Mouse (Mus musculus) neural tube, embryonic 13.5 days (tissue): ENCODE results near the gene Cep170. TPM values are rescaled to one million over a fixed set of nuclear protein-coding genes. Genes with fewer than 3 reads are reported as not detected.

Experiments
- ATAC-seq: fragments of 200-750 bp; cut with Nextera tagmentation; 2 replicates; pipeline ENCODE4 v1.8.0; 2017; ENCODE audit warnings: low read depth, mild to moderate bottlenecking, moderate TSS enrichment, moderate library complexity
- H3K27ac ChIP-seq: fragments of 300-500 bp; sonication (generic); replicated peaks from 2 replicates; pipeline ENCODE4 v1.5.1; 2015; ENCODE audit warnings: moderate library complexity, mild to moderate bottlenecking, inconsistent platforms
- H3K27me3 ChIP-seq: fragments of 300-500 bp; sonication (generic); 2 replicates; pipeline ENCODE4 v1.6.1; 2015; ENCODE audit warnings: mild to moderate bottlenecking, inconsistent platforms
- H3K36me3 ChIP-seq: fragments of 300-500 bp; sonication (generic); 2 replicates; pipeline ENCODE4 v1.6.1; 2015; ENCODE audit warnings: mild to moderate bottlenecking, inconsistent platforms
- H3K4me1 ChIP-seq: fragments of 300-500 bp; sonication (generic); replicated peaks from 2 replicates; pipeline ENCODE4 v1.6.1; 2015; ENCODE audit warnings: inconsistent platforms
- H3K4me2 ChIP-seq: fragments of 300-500 bp; sonication (generic); 2 replicates; pipeline ENCODE4 v1.6.1; 2015; ENCODE audit warnings: inconsistent platforms, mild to moderate bottlenecking, moderate library complexity
- H3K4me3 ChIP-seq: fragments of 300-500 bp; sonication (generic); 2 replicates; pipeline ENCODE4 v1.5.1; 2015; ENCODE audit warnings: mild to moderate bottlenecking, inconsistent platforms
- H3K9ac ChIP-seq: fragments of 300-500 bp; sonication (generic); 2 replicates; pipeline ENCODE4 v1.6.1; 2015; ENCODE audit warnings: moderate library complexity, mild to moderate bottlenecking, inconsistent platforms
- H3K9me3 ChIP-seq: fragments of 300-500 bp; sonication (generic); 2 replicates; pipeline ENCODE4 v1.6.1; 2016; ENCODE audit warnings: inconsistent platforms
- WGBS: fragments of 180-500 bp; shearing (Covaris S2); methylation state at CpG from one replicate; pipeline ENCODE4 v1.1.7; 2015; 5-methylcytosine and 5-hydroxymethylcytosine counted together
- polyA plus RNA-seq: library from polyadenylated mRNA; unstranded; fragments of >200 nt; fragmentation: Nextera tagmentation; extraction: Ambion mirVana; gene quantifications from 2 replicates; pipeline ENCODE4 v1.2.1, GENCODE M21; 2015

Gene Cep170
- polyA plus RNA-seq, 1 experiment from 2014 or later = 97.8 TPM

DNA sequence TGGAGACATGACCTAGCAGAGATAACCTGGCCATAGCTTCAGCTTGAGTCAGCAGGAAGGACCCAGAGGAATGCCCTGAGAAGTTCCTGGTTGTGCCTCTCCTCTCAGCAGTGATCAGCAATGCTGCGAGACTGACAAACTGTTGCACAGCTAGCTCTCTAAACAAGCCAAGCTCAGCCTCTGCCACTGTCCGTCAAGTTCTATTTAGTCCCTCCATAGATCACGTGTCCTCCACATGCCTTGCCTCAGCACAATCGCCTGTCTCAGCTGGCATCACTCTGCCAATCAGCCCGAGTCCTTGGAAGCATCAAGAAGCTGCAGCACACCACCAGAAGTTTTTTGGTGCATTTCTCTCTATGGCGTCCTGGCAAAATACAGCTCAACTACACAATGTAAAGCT, 21.0 kb upstream of the Cep170 start:
- Histone ChIP-seq H3K9ac (no peak overlapping the region), H3K4me1 (peaks cover 8% of the 10 kb centered on the region), H3K4me2 (peak overlapping the region; percentile 66), H3K27ac (no peak overlapping the region), H3K36me3 (no peaks in the 10 kb centered on the region), H3K27me3 (peaks cover 13% of the 10 kb centered on the region), H3K9me3 (no peaks in the 10 kb centered on the region), H3K4me3 (peak overlapping the region; percentile 37; the same call in 1 of the 2 replicates)
- no peak for ATAC-seq
- 58% methylated on average over 6 of the region's 6 CpGs for WGBS

DNA sequence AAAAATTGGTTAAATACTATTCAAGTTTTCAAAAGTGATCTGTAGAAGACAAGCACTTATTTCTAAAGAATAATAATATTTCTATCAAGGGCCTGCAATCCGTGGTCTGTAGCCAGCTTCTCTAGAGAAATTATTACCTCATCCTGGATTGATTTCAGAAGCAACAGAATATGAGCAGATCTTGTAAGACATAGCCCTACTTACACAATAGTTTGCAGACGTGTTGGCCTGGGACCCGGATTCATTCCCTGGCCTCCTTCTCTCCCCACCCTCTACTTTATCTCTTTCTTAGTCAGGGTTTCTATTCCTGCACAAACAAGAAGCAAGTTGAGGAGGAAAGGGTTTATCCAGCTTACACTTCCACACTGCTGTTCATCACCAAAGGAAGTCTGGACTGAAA, 20.1 kb upstream of the Cep170 start:
- Histone ChIP-seq H3K4me2 (no peak overlapping the region), H3K9ac (no peak overlapping the region), H3K9me3 (no peaks in the 10 kb centered on the region), H3K27ac (no peak overlapping the region), H3K36me3 (0 out of 2 replicates have a peak, but pooled peaks cover 3% of the 10 kb centered on the region), H3K4me3 (no peak overlapping the region), H3K27me3 (peaks cover 13% of the 10 kb centered on the region), H3K4me1 (peaks cover 8% of the 10 kb centered on the region)
- no peak for ATAC-seq
- 92% methylated on average over 3 of the region's 3 CpGs for WGBS

DNA sequence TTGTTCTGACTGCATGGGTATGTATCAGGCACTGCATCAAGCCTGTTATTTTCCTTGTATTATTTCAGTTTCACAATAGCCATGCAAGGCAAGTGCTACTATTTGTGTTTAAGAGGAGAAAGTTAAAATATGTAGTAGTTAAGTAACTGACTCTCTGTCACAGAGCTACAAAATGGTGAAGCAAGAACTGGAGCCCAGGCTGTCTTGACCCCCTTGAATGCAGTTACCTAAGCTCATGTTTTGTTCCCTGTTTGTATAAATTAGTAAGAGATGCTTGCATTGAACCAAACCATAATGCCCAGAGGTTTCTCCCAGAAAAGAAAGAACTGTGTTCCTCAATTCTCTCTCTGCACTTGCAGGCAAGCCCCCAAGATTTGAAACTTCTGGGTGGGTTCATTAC, 19.4 kb upstream of the Cep170 start:
- Histone ChIP-seq H3K4me1 (peaks cover 8% of the 10 kb centered on the region), H3K36me3 (0 out of 2 replicates have a peak, but pooled peaks cover 3% of the 10 kb centered on the region), H3K27me3 (peaks cover 13% of the 10 kb centered on the region), H3K4me3 (no peak overlapping the region), H3K9me3 (no peaks in the 10 kb centered on the region), H3K27ac (no peak overlapping the region), H3K4me2 (no peak overlapping the region), H3K9ac (no peak overlapping the region)
- no peak for ATAC-seq

DNA sequence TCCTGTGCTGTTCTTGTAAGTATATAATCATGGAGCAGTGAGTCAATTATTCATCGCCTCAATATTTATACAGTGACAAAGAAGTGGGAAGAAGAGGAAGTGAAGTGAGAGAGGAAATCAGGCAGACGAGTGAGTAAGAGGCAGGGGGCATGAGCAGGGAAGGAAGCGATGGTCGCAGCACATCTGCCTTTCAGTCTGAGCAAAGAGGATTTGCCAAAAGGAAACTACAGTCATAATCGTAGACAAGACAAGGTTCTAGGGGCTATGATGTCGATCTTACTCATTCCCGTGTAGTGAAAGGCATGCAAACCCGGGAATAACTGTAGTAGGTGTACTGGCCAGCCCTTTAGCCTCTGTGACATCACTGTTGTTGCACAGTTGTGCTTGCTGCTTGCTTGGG, 18.7 kb upstream of the Cep170 start:
- Histone ChIP-seq H3K36me3 (0 out of 2 replicates have a peak, but pooled peaks cover 3% of the 10 kb centered on the region), H3K9ac (no peak overlapping the region), H3K4me1 (peaks cover 8% of the 10 kb centered on the region), H3K9me3 (no peaks in the 10 kb centered on the region), H3K4me3 (no peak overlapping the region), H3K27ac (no peak overlapping the region), H3K4me2 (no peak overlapping the region), H3K27me3 (peaks cover 13% of the 10 kb centered on the region)
- WGBS = 80% methylated on average over 8 of the region's 8 CpGs
- ATAC-seq = no peak

DNA sequence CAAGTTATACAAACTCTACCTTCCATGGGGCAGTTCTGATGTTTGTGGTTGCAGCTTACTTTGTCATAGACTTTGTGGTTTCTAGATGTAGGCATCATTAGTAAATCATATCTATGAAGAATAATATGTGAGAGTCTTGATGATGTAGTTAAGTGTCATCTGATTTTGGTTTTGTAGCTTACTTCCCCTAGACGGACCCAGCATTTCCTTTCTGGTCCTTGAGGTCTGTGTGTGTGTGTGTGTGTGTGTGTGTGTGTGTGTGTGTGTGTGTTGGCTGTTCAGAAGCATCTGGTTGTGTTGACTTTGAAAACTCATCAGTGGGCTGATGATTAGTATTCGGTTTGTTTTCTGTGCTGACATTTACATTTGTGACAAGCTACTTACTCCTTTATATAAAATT, 18.2 kb upstream of the Cep170 start:
- 88% methylated on average over 2 of the region's 2 CpGs for WGBS
- Histone ChIP-seq H3K4me3 (no peak overlapping the region), H3K27ac (no peak overlapping the region), H3K9me3 (no peaks in the 10 kb centered on the region), H3K4me1 (peaks cover 8% of the 10 kb centered on the region), H3K27me3 (peaks cover 13% of the 10 kb centered on the region), H3K9ac (no peak overlapping the region), H3K36me3 (0 out of 2 replicates have a peak, but pooled peaks cover 3% of the 10 kb centered on the region), H3K4me2 (no peak overlapping the region)
- no peak for ATAC-seq

DNA sequence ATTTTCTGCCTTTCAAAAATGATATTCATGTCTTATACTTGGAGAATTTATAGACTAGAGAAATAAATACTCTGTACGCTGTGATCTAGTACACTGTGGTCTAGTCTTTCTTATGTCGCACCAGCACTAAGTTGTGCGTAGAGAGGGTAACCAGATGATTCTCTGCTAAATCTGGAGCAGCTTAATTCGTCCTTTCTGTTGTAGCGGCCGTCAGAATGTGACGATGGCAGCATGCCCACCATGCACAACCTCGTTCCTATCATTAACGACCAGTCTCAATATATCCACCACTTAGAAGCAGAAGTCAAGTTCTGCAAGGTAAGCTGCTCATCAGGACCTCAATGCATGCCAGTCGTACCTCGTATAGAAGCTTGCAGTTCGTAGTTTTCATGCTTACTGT, 14.8 kb upstream of the Cep170 start:
- Histone ChIP-seq H3K9ac (no peak overlapping the region), H3K9me3 (no peaks in the 10 kb centered on the region), H3K4me2 (no peak overlapping the region), H3K4me1 (no peaks in the 10 kb centered on the region), H3K27me3 (no peaks in the 10 kb centered on the region), H3K27ac (no peak overlapping the region), H3K36me3 (0 out of 2 replicates have a peak, but pooled peaks cover 8% of the 10 kb centered on the region), H3K4me3 (no peak overlapping the region)
- WGBS = 94% methylated on average over 12 of the region's 12 CpGs
- no peak for ATAC-seq

DNA sequence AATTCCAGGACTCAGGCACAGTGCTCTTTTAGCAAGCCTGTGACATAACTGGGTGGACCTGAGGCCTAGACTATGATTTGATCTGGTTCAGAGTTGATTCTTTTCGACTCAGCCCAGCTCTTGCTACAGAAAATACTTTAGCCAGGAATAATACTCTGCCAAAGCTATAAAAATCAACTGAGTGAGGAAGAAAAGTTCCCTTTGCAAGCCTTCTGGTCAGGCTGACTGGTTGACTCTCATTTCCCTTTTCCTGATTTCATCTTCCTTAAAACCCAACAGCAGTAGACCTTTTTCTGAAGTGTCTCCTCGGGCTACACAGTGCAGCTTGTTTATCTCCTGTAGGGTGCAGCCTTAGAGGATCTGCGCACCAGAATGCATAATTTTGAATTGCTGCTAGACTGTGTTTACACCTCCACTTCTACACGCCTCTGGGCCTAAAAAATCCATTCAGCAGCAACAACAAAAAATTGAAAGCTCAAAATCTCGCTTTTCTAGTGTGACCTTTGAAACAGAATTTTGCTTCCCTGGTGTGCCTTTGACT, 14.1 kb upstream of the Cep170 start:
- H3K4me2 ChIP-seq = no peak overlapping the region
- no peak overlapping the region for H3K27ac ChIP-seq
- ATAC-seq = no peak
- WGBS = 81% methylated on average over 5 of the region's 5 CpGs
- no peak overlapping the region for H3K4me3 ChIP-seq
- no peaks in the 10 kb centered on the region for H3K9me3 ChIP-seq
- H3K36me3 ChIP-seq = 0 out of 2 replicates have a peak, but pooled peaks cover 8% of the 10 kb centered on the region
- H3K4me1 ChIP-seq = no peaks in the 10 kb centered on the region
- H3K27me3 ChIP-seq = no peaks in the 10 kb centered on the region
- H3K9ac ChIP-seq = no peak overlapping the region

DNA sequence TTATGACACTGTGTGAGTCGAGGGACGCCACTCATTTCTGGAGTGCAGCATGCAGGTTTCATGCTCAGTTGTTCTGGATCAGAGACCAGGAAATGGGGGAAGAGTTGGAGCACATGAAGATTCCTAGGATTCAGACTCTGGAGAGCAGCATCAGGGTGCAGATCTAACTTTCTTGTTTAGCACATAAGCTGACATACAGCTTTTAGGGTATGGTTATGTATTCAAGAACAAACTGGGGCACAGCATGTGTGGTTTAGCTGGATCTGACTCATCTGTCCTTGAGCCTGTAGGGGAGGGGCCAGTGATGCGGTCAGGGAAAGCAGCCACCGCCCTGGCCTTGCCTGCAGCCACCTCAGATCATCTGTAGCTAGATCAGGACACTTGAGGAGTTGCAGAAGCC, 13.5 kb upstream of the Cep170 start:
- Histone ChIP-seq H3K9me3 (no peaks in the 10 kb centered on the region), H3K27ac (no peak overlapping the region), H3K4me1 (no peaks in the 10 kb centered on the region), H3K9ac (no peak overlapping the region), H3K36me3 (0 out of 2 replicates have a peak, but pooled peaks cover 8% of the 10 kb centered on the region), H3K27me3 (no peaks in the 10 kb centered on the region), H3K4me2 (no peak overlapping the region), H3K4me3 (no peak overlapping the region)
- ATAC-seq = no peak; the same call in 1 of the 2 replicates
- 91% methylated on average over 4 of the region's 4 CpGs for WGBS

DNA sequence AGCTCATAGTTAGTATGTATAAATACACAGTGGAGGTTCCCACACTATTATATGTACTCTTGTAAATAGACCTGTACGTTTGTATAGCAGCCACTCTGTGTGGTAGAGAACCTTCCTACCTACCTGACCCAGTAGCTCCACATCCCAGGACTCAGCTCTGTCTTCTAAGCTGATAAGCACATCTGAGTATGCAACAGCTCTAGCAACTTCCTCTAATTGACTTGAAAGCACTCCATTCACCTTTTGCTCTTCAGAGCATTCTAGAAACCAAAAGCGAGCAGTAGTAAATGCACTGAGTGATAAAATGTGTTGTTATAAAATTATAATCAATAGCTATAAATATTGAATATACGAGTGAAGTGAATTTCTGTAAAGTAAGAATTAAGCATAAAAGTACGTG, 13.1 kb upstream of the Cep170 start:
- Histone ChIP-seq H3K4me3 (no peak overlapping the region), H3K27ac (no peak overlapping the region), H3K27me3 (no peaks in the 10 kb centered on the region), H3K36me3 (0 out of 2 replicates have a peak, but pooled peaks cover 8% of the 10 kb centered on the region), H3K9ac (no peak overlapping the region), H3K9me3 (no peaks in the 10 kb centered on the region), H3K4me1 (peaks cover 2% of the 10 kb centered on the region; the same call in 1 of the 2 replicates), H3K4me2 (no peak overlapping the region)
- ATAC-seq = no peak
- 88% methylated on average over 4 of the region's 4 CpGs for WGBS

DNA sequence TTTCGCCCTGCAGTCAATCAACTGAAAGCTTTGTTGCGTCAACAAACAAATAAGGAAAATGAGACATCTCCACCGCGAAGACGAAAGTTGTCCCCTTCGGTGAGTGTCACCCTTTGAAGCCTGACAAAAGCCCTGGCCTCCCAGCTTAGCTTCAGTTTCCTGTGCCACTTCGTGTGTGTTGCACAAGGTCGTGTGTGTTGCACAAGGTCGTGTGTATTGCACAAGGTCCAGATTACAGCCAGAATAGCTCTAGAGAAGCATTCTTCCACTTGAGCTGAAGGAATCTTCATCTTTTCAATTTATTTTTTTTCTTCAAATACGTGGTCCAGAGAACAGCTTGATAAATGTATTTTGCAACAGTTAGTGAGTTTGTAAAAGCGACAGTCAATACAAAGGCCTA, 12.3 kb upstream of the Cep170 start:
- ATAC-seq = no peak
- Histone ChIP-seq H3K9me3 (no peaks in the 10 kb centered on the region), H3K9ac (no peak overlapping the region), H3K4me1 (peaks cover 6% of the 10 kb centered on the region; the same call in 1 of the 2 replicates), H3K27ac (no peak overlapping the region), H3K4me2 (no peak overlapping the region), H3K4me3 (no peak overlapping the region), H3K36me3 (0 out of 2 replicates have a peak, but pooled peaks cover 8% of the 10 kb centered on the region), H3K27me3 (no peaks in the 10 kb centered on the region)
- 89% methylated on average over 11 of the region's 11 CpGs for WGBS

DNA sequence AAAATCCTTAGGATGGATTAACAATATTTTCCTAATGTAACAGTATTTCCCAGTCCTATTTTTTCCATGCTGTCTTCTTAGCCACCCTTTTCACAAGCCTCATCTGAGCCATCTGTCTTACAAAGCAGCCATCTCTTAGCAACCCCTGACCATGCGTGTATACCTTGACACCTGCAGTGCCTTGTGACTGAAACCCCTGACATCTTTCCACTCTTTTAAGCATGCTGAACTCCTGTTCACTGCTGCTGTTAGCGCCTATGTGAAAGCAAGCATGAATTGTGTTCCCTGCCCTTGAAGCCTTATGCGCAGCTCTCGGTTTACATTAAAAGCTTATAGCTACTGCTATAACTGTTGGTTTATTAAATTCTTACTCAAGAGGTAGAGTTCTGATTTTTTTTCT, 11.2 kb upstream of the Cep170 start:
- Histone ChIP-seq H3K36me3 (0 out of 2 replicates have a peak, but pooled peaks cover 8% of the 10 kb centered on the region), H3K27ac (no peak overlapping the region), H3K9ac (no peak overlapping the region), H3K9me3 (no peaks in the 10 kb centered on the region), H3K4me2 (no peak overlapping the region), H3K4me1 (peaks cover 6% of the 10 kb centered on the region; the same call in 1 of the 2 replicates), H3K4me3 (no peak overlapping the region), H3K27me3 (no peaks in the 10 kb centered on the region)
- WGBS = 78% methylated on average over 4 of the region's 4 CpGs
- no peak for ATAC-seq

DNA sequence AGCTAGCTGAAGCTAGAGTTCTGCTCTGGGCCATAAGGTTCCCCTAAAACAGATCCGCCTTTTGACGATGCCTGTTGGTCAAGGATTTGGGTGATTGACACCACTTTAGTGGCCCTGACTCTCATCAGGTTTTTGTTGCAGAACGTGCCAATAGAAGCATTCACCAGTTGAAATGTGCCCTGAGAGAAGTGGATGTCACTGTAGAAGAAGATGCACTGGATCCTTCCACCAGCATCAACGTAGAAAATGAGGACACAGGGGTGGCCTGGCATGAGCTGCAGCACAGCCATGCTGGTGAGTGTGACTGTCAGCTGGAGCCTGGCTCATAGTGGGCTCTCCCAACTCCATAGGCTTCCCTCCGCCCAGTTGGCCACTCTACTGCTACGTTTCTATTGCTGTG, 10.7 kb upstream of the Cep170 start:
- H3K4me2 ChIP-seq = no peak overlapping the region
- H3K36me3 ChIP-seq = 0 out of 2 replicates have a peak, but pooled peaks cover 8% of the 10 kb centered on the region
- ATAC-seq = no peak
- H3K27me3 ChIP-seq = no peaks in the 10 kb centered on the region
- peaks cover 6% of the 10 kb centered on the region; the same call in 1 of the 2 replicates for H3K4me1 ChIP-seq
- H3K9ac ChIP-seq = no peak overlapping the region
- no peak overlapping the region for H3K4me3 ChIP-seq
- WGBS = 73% methylated on average over 6 of the region's 6 CpGs
- no peaks in the 10 kb centered on the region for H3K9me3 ChIP-seq
- H3K27ac ChIP-seq = no peak overlapping the region

DNA sequence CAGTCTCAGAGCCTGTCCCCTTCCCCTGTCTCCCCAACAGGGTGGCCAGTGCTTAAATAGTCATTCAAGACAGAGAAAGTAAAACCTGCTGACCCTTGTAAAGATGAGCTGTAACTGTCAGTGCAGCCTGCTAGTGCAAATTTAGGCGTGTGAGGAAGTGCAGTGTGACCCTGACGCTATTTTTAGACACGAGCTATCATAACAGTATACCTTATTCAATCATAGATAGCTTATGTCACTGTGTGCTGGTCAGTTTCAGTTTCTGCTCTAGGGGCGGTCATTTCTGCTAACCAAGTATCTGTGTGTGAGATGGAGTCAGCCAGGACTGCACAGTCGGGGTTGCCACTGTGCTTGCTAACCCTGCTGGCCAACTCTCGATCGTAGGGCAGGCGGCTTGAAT, 10.0 kb upstream of the Cep170 start:
- Histone ChIP-seq H3K4me3 (no peak overlapping the region), H3K9me3 (no peaks in the 10 kb centered on the region), H3K4me2 (no peak overlapping the region), H3K36me3 (0 out of 2 replicates have a peak, but pooled peaks cover 5% of the 10 kb centered on the region), H3K9ac (no peak overlapping the region), H3K27me3 (no peaks in the 10 kb centered on the region), H3K4me1 (peaks cover 6% of the 10 kb centered on the region; the same call in 1 of the 2 replicates), H3K27ac (no peak overlapping the region)
- no peak for ATAC-seq
- WGBS = 89% methylated on average over 8 of the region's 8 CpGs
